Mouse (Mus musculus) inflammation-experienced regulatory T-cells, adult 6 months (primary cell): ENCODE measurements around the gene Sf1. TPM values are rescaled to one million over a fixed set of nuclear protein-coding genes. Genes with fewer than 3 reads are reported as not detected.
A peak's percentile ranks its signal among the peaks of the same experiment; 100 is the strongest.

Experiments
- ATAC-seq: one replicate; pipeline ENCODE4 v1.8.0; 2017
- polyA plus RNA-seq, 3 experiments: library from polyadenylated mRNA; unstranded; fragments of 100-300 nt; shearing (Covaris generic); gene quantifications; one replicate each; pipeline ENCODE4 v1.2.1; 2017

The Sf1 gene
- polyA plus RNA-seq, 3 experiments from 2014 or later = 53.3 to 63.5 (median 59.1) TPM

DNA sequence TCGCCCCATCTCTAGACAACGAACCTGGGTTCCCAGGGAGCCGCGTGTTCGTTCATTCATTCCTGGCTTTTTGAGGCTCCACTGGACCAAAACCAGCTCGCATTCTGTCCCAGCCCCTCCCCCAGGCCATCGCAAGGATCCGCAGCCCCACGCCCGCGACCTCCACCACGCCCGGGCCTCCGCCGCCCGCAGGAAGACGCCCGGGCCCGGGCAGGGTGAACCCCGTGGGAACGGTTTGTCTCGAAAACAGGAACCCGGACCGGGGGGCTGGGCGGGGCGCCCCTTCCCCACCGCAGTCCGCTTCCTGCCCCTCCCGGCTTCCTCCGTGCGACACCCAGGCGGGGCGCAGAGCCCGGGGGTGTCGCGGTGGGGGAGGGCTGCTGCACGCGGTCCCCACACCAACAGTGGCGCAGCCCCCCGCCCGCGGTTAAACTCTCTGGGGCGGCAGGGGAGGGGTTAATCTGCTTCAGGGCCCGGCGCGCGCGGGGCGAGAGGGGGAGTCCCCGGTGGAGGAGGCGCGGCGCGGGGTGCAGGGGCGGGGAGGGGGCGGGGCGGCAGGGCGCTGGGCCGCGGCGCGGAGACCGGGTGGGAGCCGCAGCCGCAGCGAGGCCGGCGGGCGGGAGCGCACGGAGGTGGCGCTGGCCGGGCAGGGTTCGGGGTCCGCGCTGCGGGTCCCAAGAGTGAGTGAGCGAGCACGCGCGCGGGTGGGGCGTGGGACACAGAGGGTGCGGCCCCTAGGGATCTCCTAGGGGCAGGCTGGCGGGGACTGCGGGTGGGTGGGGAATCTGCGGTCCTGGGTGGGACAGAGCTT is 36.0 kb downstream of the Sf1 start, which contains the start of gene Rasgrp2:
TSS of gene Rasgrp2 (plus strand) at position 56 of the 811 bp plus-strand sequence.
- ATAC-seq = peak; percentile 67

DNA sequence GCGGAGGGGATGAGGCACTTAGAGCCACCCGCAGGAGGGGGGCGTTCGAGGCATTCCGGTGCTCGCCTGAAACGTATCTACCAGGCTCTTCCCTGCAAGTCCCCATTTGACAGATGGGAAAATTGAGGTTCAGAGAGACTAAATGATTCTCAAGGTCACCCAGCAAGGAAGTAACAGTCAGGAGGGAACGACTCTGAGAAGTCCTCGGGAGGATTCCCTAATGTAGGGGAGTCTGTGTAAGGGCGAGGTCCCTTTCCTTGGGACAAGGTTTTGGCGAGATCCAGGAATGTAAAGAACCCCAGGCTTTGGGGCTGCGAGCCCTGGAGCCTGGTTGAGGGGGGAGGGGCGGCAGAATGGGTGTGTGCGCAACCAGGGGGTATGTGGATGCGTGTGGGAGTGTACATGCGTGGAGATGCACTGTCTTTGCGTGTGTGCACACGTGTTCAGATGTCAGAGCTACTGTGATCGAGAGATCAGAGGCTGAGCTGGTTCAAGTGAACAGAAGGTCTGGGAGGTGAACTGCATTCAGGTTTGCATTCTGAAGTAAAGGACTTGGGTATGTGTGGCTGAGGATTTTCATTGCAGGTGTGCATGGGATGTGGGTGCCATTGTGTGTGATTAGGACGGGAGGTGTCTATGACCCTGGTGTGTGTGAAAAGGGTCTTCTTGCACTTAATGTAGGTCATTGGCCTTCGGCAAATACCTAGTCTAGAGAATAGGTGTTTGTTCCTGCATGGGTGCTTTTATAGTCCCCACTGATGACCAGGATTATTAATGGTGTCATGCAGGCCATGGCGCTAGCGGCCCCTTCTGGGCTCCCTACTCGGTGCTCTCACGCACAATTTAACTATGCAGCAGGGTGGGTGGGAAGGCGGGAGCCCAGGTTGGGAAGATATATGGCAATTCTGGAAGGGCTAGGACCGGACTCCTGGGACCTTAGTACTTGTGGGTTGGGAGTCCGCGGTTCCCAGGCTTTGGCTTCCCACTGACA is 36.9 kb downstream of the Sf1 start:
- peak; percentile 36 for ATAC-seq

- ATAC-seq = peak; percentile 37
Observed at GRCm38 (mm10) chr19:6401131-6401815, 37.8 kb downstream of the Sf1 start.

DNA sequence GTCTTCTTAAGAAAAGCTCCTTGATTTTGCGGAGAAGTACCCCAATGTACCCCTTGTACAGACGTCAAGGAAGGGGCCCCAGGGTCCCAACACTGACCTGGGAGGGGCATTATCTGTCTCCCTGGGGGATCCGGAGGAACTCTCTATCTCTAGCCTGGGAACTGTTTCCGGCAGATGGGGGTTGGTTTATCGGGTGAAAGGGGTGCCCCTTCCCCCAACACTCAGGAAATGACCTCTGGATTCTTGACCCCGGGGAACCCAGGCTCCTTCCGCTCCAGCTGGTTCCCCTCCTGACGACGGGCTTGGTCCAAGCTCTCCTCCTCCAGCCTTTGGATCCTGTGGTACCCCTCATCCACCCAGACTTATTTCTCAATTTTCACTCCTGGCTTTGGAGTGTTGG is 38.5 kb downstream of the Sf1 start:
- no peak for ATAC-seq

GRCm38 (mm10) chr19:6403869-6404268 is 40.4 kb downstream of the Sf1 start:
- no peak for ATAC-seq

DNA sequence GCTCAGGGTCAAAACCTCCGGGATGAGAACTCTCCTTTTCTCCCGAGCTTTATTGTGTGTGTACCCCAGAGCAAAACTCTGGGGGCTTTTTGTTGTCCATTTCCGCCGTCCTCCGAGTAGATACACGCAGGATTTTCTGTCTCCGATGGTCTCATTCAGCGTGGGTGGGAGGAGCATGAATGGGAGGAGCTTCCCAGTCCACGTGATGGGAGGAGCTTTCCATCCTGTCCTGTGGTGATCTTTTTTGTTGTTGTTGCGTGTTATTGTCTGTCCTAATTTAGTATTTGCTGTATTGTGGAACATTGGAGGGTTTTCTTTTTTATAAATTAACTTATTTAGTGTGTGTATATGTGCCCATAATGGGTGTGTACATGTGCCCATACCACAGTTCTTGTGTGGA is 41.9 kb downstream of the Sf1 start:
- ATAC-seq = no peak

DNA sequence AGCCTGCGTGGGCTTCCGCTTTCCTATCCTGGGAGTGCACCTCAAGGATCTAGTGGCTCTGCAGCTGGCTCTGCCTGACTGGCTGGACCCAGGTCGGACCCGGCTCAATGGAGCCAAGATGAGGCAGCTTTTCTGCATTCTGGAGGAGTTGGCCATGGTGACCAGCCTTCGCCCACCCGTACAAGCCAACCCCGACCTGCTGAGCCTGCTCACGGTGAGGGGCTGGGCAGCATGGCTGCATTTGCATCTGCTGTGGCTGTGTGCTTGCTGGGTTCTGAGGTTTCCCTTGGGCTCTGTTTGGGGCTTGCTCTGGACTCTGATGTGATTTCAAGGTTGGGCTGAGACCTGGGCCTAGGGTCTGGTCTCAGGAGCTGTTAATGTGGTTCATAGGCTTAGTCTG is 43.6 kb downstream of the Sf1 start:
- no peak for ATAC-seq

DNA sequence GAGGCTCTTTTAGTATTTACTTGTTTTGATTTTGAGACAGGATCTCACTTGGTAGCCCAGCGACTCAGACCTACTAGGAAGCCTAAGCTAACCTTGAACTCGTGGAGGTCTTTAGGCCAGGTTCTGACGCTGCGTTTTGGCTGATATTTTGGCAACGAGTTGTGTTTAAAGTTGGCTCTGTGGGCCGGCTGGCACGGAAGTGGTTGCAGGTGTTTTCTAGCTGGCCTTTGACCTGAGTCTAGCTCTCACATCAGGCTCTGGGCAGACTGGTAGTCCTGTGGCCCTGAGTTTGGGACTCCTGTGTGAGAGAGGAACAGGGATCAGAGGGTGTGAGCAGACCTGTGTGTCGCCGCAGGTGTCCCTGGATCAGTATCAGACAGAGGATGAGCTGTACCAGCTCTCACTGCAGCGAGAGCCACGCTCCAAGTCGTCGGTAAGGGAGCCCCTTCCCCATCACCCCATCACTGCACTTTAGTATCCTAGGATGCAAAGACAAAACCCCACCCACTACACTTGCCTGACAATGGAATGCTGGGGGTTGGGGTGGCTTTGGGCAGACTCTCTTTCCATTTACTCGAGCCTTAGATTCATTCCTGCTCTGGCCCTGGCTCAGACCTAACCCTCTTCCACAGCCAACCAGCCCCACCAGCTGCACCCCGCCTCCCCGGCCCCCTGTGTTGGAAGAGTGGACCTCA is 44.5 kb downstream of the Sf1 start:
- ATAC-seq = no peak

GRCm38 (mm10) chr19:6408749-6409148 is 45.3 kb downstream of the Sf1 start:
- ATAC-seq = no peak

GRCm38 (mm10) chr19:6409176-6409575 is 45.7 kb downstream of the Sf1 start:
- no peak for ATAC-seq

DNA sequence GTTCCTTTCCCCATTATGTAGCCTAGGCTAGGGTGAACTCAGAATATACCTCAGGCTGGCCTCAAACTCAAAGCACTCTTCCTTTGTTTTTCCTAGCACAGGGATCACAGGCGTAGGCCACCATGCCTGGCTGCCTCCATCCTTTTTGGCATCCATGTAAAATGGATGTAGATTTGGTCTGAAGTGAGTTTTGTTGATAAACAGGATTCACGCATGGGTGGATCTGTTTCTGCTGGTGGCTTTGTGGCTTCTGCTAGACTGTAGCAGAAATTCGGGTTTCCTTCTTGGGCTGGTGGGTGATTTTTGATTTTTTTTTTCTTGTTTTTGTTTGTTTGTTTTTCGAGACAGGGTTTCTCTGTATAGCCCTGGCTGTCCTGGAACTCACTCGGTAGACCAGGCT is 46.4 kb downstream of the Sf1 start:
- ATAC-seq = no peak

- ATAC-seq = no peak
Observed at GRCm38 (mm10) chr19:6412798-6413197, 49.3 kb downstream of the Sf1 start.

- no peak for ATAC-seq
Observed at GRCm38 (mm10) chr19:6415454-6415853, 52.0 kb downstream of the Sf1 start.

GRCm38 (mm10) chr19:6416124-6416770 is 52.8 kb downstream of the Sf1 start:
- ATAC-seq = no peak

GRCm38 (mm10) chr19:6416894-6417761 is 53.6 kb downstream of the Sf1 start:
- no peak for ATAC-seq

DNA sequence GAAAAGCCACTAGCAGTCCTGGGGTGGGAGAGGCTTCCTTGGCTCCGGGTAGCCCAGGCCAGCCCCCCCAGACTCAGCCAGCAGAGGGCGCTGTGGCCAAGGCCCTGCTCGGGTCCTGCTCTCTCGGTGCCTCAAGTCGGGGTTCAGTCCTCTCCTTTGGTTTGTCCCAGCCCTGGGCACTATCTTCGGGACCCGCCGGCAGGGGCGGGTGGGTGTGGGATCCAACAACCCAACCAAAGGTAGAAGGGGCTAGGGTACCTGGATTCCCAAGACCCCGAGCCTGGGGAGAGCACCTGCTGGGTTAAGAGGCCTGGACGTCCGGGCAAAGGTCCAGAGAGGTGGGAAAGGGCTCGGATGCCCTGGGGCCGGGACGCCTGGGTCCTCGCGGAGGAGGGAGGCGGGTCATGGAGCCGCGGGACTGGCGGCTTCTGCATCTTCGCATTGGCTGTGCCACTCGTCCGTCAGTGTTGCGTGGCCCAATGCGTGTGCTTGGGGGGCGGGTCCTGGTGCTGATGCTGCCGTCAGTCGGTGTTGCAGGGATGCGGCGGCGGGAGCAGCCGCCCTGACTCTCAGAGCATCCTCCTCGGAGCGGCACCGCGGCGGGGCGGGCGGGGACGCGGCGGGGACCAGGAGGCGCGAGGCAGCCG is 54.9 kb downstream of the Sf1 start, which contains the start of gene Nrxn2:
TSS of gene Nrxn2 (plus strand) at position 499 of the 647 bp plus-strand sequence.
- ATAC-seq = peak; percentile 98

DNA sequence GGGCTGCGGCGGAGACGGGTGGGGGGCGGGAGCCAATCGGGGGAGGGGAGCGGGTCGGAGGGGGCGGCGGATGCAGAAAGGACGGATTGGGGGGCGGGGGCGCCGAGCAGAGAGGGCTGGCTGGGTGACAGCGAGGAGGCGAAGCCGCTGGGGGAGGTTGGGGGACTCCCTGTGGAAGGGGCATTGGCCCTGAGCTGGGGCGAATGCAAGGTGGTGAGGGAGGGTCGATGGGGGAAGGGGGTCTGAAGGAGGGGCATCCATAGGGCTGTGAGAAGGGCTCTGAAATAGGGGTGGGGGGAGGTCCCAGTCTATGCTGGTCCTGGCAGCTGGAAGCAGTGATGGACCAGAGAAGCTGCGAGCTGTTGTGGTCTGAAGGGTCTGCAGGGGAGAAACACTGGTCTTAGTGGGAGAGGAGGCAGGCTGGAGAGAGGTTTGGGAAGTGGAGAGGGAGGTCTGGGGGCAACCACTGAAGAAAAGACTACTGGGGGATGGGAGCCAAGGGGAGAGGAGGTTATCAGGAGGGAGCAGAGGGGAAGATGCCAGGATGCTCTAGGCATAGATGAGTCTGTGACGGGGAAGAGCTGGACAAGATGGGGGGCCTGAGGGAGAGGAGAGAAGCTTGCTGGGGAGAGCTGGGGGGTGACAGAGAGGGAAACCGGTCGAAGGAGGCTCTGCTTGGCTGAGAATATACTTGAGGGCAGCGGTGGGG is 55.6 kb downstream of the Sf1 start:
- ATAC-seq = no peak

- no peak for ATAC-seq
Observed at GRCm38 (mm10) chr19:6419805-6420310, 56.4 kb downstream of the Sf1 start.
